Mouse (Mus musculus) midbrain, postnatal 0 days (tissue): ENCODE data around the gene Pde6h. TPM values are rescaled to one million over a fixed set of nuclear protein-coding genes. Genes with fewer than 3 reads are reported as not detected.

Experiments used
- ATAC-seq: fragments of 200-750 bp; cut with Nextera tagmentation; 2 replicates; pipeline ENCODE4 v1.8.0; 2017; ENCODE audit warnings: moderate number of reproducible peaks, mild to moderate bottlenecking, moderate TSS enrichment, moderate library complexity; ENCODE audit not compliant: low FRiP score
- DNase-seq: peaks from one replicate; pipeline ENCODE4 v3.0.0-alpha.2; 2015; ENCODE audit warnings: low spot score
- H3K27ac ChIP-seq: fragments of 300-500 bp; sonication (generic); 2 replicates; pipeline ENCODE4 v1.5.1; 2014; ENCODE audit warnings: low read depth, mild to moderate bottlenecking, low read length, mixed read lengths
- H3K27me3 ChIP-seq: fragments of 300-500 bp; sonication (generic); 2 replicates; pipeline ENCODE4 v1.6.1; 2014; ENCODE audit warnings: low read length, control low read depth, mixed read lengths; ENCODE audit not compliant: insufficient read depth
- H3K36me3 ChIP-seq: fragments of 300-500 bp; sonication (generic); 2 replicates; pipeline ENCODE4 v1.6.1; 2014; ENCODE audit warnings: low read length, control low read depth, mixed read lengths; ENCODE audit not compliant: insufficient read depth
- H3K4me1 ChIP-seq: fragments of 300-500 bp; sonication (generic); 2 replicates; pipeline ENCODE4 v1.6.1; 2014; ENCODE audit warnings: mild to moderate bottlenecking, control low read depth, antibody characterized with exemption, low read length, mixed read lengths; ENCODE audit not compliant: insufficient read depth
- H3K4me2 ChIP-seq: fragments of 300-500 bp; sonication (generic); 2 replicates; pipeline ENCODE4 v1.6.1; 2014; ENCODE audit warnings: low read depth, mild to moderate bottlenecking, low read length, mixed read lengths; ENCODE audit not compliant: poor library complexity, severe bottlenecking
- H3K4me3 ChIP-seq: fragments of 300-500 bp; sonication (generic); 2 replicates; pipeline ENCODE4 v1.5.1; 2014; ENCODE audit warnings: low read depth, mild to moderate bottlenecking, low read length, moderate library complexity
- H3K9ac ChIP-seq: fragments of 300-500 bp; sonication (generic); replicated peaks from 2 replicates; pipeline ENCODE4 v1.6.1; 2014; ENCODE audit warnings: mild to moderate bottlenecking, low read length, moderate library complexity, mixed read lengths; ENCODE audit not compliant: poor library complexity, severe bottlenecking
- H3K9me3 ChIP-seq: fragments of 300-500 bp; sonication (generic); 2 replicates; pipeline ENCODE4 v1.6.1; 2016; ENCODE audit warnings: low read length, control low read depth
- CTCF ChIP-seq: IDR thresholded peaks from 2 replicates; pipeline ENCODE4 v1.5.1; 2016; ENCODE audit warnings: antibody characterized with exemption, mild to moderate bottlenecking
- WGBS: fragments of 180-500 bp; shearing (Covaris S2); extraction: QIAGEN DNeasy Blood & Tissue Kit; methylation state at CpG from one replicate; pipeline ENCODE4 v1.1.7; 2014; 5-methylcytosine and 5-hydroxymethylcytosine counted together
- polyA plus RNA-seq: library from polyadenylated mRNA; unstranded; fragments of >200 nt; fragmentation: Nextera tagmentation; extraction: Ambion mirVana; gene quantifications from 2 replicates; pipeline ENCODE4 v1.2.1, GENCODE M21; 2015
- total RNA-seq: library from RNA; depleted of rRNA; stranded (reverse); fragments of >200 nt; gene quantifications from 2 replicates; pipeline ENCODE4 v1.2.3, GENCODE M21; 2014

Gene Pde6h
- total and polyA plus RNA-seq, 2 experiments from 2014 or later, result 0.05 to 0.84 TPM

DNA sequence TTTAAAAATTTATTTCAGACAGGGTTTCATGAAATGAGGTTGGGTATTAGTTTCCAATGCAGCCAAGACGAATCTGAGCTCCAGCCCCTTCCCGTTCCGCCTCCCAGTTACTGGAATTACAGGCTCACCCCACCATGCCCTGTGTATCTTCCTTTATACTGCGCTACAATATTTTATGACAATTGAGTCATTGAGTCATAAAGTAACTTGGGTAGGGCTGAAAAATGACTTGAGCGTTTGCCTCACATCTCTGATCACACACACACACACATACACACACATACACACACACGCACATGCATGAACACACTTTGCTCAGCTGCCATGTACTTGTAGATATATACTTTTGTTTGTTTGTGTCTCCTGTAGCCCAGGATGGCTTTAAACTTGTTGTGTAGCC is 9.4 kb upstream of the Pde6h start:
- Histone ChIP-seq H3K4me1 (peaks cover 4% of the 10 kb centered on the region; the same call in 1 of the 2 replicates), H3K9ac (no peak overlapping the region), H3K27ac (no peak overlapping the region), H3K4me2 (no peak overlapping the region), H3K9me3 (no peaks in the 10 kb centered on the region), H3K36me3 (no peaks in the 10 kb centered on the region), H3K27me3 (no peaks in the 10 kb centered on the region), H3K4me3 (no peak overlapping the region)
- no peak for TF ChIP-seq CTCF
- DNase-seq, result no peak
- ATAC-seq, result no peak
- 96% methylated on average over 6 of the region's 6 CpGs for WGBS

- Histone ChIP-seq H3K27ac (no peak overlapping the region), H3K4me2 (no peak overlapping the region), H3K9ac (no peak overlapping the region), H3K4me1 (peaks cover 4% of the 10 kb centered on the region; the same call in 1 of the 2 replicates), H3K27me3 (no peaks in the 10 kb centered on the region), H3K36me3 (no peaks in the 10 kb centered on the region), H3K9me3 (no peaks in the 10 kb centered on the region), H3K4me3 (no peak overlapping the region)
- no peak for DNase-seq
- no peak for ATAC-seq
- no peak for TF ChIP-seq CTCF
- WGBS, result 88% methylated on average over 8 of the region's 8 CpGs
These were observed 7.8 kb upstream of the Pde6h start for GRCm38 (mm10) chr6:136915721-136916395.

- peaks cover 4% of the 10 kb centered on the region; the same call in 1 of the 2 replicates for H3K4me1 ChIP-seq
- H3K9me3 ChIP-seq, result no peaks in the 10 kb centered on the region
- no peak overlapping the region for H3K27ac ChIP-seq
- H3K36me3 ChIP-seq, result no peaks in the 10 kb centered on the region
- 10% methylated on average over 2 of the region's 2 CpGs for WGBS
- no peak overlapping the region for H3K4me2 ChIP-seq
- H3K27me3 ChIP-seq, result no peaks in the 10 kb centered on the region
- DNase-seq (no peak), ATAC-seq (no peak)
- TF ChIP-seq CTCF, result no peak
- H3K4me3 ChIP-seq, result no peak overlapping the region
- H3K9ac ChIP-seq, result no peak overlapping the region
These were observed 5.7 kb upstream of the Pde6h start for GRCm38 (mm10) chr6:136917885-136918284.

DNA sequence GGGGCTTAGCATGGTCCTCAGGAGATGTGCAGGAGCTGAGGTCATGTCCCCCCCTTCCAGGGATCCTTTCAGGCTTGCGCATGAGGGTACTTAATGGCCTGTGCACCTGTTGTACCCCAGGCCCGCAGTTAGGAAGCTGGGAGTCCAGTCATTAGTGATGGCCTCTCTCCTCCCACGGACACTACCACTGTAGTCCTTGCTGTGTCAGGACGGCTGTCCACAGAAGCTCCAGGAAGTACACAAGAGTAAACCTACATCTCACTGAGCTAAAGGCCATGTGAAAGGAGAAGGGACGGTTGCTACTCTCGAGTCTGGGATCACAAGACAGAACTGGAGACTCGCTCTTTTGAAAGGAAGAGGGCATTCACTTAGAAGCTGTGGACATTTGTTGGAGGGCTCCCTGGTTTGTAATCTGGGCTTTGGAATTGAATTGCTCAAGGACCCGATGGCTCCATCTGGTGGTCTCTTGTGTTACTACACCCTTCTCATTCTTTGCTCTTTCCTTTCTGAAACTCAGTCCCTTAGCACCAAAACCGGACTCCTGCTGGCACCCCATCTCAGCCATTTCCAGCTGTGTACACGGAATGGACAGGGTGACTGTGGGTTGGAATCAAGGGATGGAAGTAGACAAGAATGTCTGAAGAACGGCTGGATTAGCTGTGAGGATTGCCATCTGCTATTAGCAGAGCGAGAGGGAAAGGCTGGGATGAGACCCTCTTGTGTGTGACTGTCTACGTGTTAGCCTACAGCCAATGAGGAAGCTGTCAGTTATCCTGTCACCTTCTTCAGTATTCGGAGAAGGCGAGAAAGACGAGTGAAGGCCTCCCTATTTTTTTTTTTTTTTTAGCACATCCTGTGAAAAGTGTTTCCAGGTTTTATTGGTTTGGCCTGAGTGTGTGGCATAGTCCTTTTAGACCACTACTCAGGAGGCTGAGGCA is 3.0 kb upstream of the Pde6h start:
- 45% methylated on average over 16 of the region's 16 CpGs for WGBS
- peak; percentile 92 for TF ChIP-seq CTCF
- ATAC-seq, result no peak; the same call in 1 of the 2 replicates

DNA sequence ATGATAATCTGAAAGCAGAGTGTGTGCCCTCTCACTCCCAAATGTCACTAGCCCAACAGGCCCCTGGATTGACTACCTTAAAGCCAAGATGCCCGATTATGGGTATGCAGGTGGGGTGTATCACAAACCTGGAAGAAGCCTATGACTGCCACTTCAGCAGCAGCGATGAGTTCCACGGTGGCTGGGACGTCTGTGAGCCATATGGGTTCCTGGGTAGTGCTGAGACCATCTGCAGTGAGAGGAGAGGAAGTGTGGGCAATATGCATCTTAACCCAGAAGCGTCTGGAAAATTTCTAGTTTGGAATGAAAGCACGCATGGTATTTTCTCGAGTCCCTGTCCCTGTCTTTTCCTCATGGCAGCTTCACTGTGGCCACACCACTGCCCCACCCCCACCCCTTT is 2.0 kb upstream of the Pde6h start:
- DNase-seq (no peak), ATAC-seq (no peak)
- no peak overlapping the region for H3K4me3 ChIP-seq

More for the DNA sequence above, 3.0 kb upstream of the Pde6h start:
- Histone ChIP-seq H3K36me3 (no peaks in the 10 kb centered on the region), H3K27me3 (no peaks in the 10 kb centered on the region), H3K4me3 (no peak overlapping the region), H3K9me3 (no peaks in the 10 kb centered on the region), H3K4me1 (no peaks in the 10 kb centered on the region), H3K4me2 (no peak overlapping the region), H3K9ac (no peak overlapping the region), H3K27ac (no peak overlapping the region)
- DNase-seq, result peak; percentile 82

GRCm38 (mm10) chr6:136922080-136922479 is 1.6 kb upstream of the Pde6h start, which contains the start of gene Erp27:
Gene Erp27, minus strand, starts transcription at chr6:136922180.
- 79% methylated on average over 5 of the region's 5 CpGs for WGBS
- H3K27ac ChIP-seq, result no peak within 1 kb of the TSS

More for the DNA sequence above, 2.0 kb upstream of the Pde6h start:
- no peaks in the 10 kb centered on the region for H3K9me3 ChIP-seq
- H3K36me3 ChIP-seq, result no peaks in the 10 kb centered on the region
- no peak overlapping the region for H3K9ac ChIP-seq
- no peaks in the 10 kb centered on the region for H3K27me3 ChIP-seq
- no peaks in the 10 kb centered on the region for H3K4me1 ChIP-seq
- no peak overlapping the region for H3K4me2 ChIP-seq
- no peak overlapping the region for H3K27ac ChIP-seq
- TF ChIP-seq CTCF, result no peak
- 88% methylated on average over 7 of the region's 7 CpGs for WGBS

More at GRCm38 (mm10) chr6:136922080-136922479, 1.6 kb upstream of the Pde6h start, which contains the start of gene Erp27:
- Histone ChIP-seq H3K4me2 (no peak within 1 kb of the TSS), H3K27me3 (no peaks in the 10 kb centered on the region), H3K9me3 (no peaks in the 10 kb centered on the region), H3K4me3 (no peak within 1 kb of the TSS), H3K36me3 (no peaks in the 10 kb centered on the region), H3K9ac (no peak within 1 kb of the TSS), H3K4me1 (no peaks in the 10 kb centered on the region)
- ATAC-seq, result no peak
- DNase-seq, result no peak
- no peak for TF ChIP-seq CTCF
